Mouse (Mus musculus) midbrain, embryonic 11.5 days (tissue): ENCODE measurements around the gene Foxp1. TPM values are rescaled to one million over a fixed set of nuclear protein-coding genes. Genes with fewer than 3 reads are reported as not detected.

ENCODE experiments used
- ATAC-seq: fragments of 200-750 bp; cut with Nextera tagmentation; 2 replicates; pipeline ENCODE4 v1.8.0; 2017; ENCODE audit warnings: moderate TSS enrichment, moderate library complexity; ENCODE audit not compliant: low FRiP score
- DNase-seq: peaks from one replicate; pipeline ENCODE4 v3.0.0; 2015; ENCODE audit warnings: low spot score; ENCODE audit errors: missing footprints
- H3K27ac ChIP-seq: fragments of 300-500 bp; sonication (generic); 2 replicates; pipeline ENCODE4 v1.5.1; 2014; ENCODE audit warnings: low read depth, low read length
- H3K27me3 ChIP-seq: fragments of 300-500 bp; sonication (generic); 2 replicates; pipeline ENCODE4 v1.6.1; 2014; ENCODE audit warnings: mild to moderate bottlenecking, low read length, moderate library complexity, mixed read lengths; ENCODE audit not compliant: control insufficient read depth, insufficient read depth
- H3K36me3 ChIP-seq: fragments of 300-500 bp; sonication (generic); 2 replicates; pipeline ENCODE4 v1.6.1; 2014; ENCODE audit warnings: mild to moderate bottlenecking, low read length, moderate library complexity, mixed read lengths; ENCODE audit not compliant: control insufficient read depth, insufficient read depth
- H3K4me1 ChIP-seq: fragments of 300-500 bp; sonication (generic); 2 replicates; pipeline ENCODE4 v1.6.1; 2014; ENCODE audit warnings: low read length; ENCODE audit not compliant: control insufficient read depth, insufficient read depth
- H3K4me2 ChIP-seq: fragments of 300-500 bp; sonication (generic); 2 replicates; pipeline ENCODE4 v1.6.1; 2014; ENCODE audit warnings: mild to moderate bottlenecking, moderate library complexity
- H3K4me3 ChIP-seq: fragments of 300-500 bp; sonication (generic); 2 replicates; pipeline ENCODE4 v1.5.1; 2014; ENCODE audit warnings: low read depth, low read length
- H3K9ac ChIP-seq: fragments of 300-500 bp; sonication (generic); 2 replicates; pipeline ENCODE4 v1.6.1; 2014; ENCODE audit warnings: low read length
- H3K9me3 ChIP-seq: fragments of 300-500 bp; sonication (generic); 2 replicates; pipeline ENCODE4 v1.6.1; 2016; ENCODE audit warnings: low read length; ENCODE audit not compliant: control insufficient read depth
- WGBS: fragments of 180-500 bp; shearing (Covaris S2); extraction: QIAGEN DNeasy Blood & Tissue Kit; methylation state at CpG from one replicate; pipeline ENCODE4 v1.1.7; 2014; 5-methylcytosine and 5-hydroxymethylcytosine counted together
- polyA plus RNA-seq: library from polyadenylated mRNA; unstranded; fragments of >200 nt; fragmentation: Nextera tagmentation; extraction: Ambion mirVana; gene quantifications from 2 replicates; pipeline ENCODE4 v1.2.1, GENCODE M21; 2014

Gene Foxp1
- polyA plus RNA-seq, 1 experiment from 2014 or later: 86.2 TPM

DNA sequence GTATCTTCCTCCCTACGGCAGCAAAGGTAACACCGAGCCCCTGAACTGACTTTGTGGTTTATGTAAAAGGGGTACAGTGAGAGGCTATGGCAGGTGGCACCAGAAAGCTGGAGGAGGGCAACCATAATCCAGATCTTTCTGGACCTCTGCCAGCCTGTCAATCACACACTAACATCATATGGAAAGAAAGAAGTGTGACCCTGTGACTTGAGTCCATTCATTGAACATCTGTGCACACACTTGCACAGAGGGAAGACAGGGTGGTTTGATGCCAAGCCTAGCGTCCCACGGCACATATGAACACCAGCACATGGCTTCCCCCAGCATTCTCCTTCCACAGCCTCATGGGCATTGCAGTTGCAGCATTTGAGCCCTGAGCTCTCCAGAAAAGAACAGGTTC is 58.1 kb downstream of the Foxp1 start:
- WGBS: 92% methylated on average over 4 of the region's 4 CpGs

DNA sequence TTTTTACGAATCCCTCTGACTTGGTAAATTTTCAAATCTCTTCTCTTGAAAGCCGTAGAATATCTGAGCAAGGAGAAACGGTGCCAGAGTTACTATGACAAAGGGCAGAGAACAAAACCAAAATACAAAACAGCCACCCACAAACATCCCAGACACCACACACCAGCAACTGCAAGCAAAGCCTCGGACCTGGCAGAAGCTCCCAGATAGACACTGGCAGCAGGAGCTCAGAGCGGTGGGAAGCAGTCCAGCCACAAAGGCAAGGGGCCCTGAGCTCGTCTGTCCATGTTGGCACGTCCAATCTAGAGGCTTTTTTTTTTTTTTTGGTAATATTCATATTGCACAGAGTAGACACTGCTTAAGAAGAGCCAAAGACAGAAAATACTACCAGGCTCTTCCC is 58.6 kb downstream of the Foxp1 start:
- H3K27me3 ChIP-seq: no peaks in the 10 kb centered on the region
- 91% methylated on average over 7 of the region's 7 CpGs for WGBS
- H3K27ac ChIP-seq: no peak overlapping the region
- peaks cover 3% of the 10 kb centered on the region; the same call in 1 of the 2 replicates for H3K4me1 ChIP-seq
- no peak overlapping the region for H3K4me3 ChIP-seq
- no peak overlapping the region for H3K4me2 ChIP-seq
- no peak overlapping the region for H3K9ac ChIP-seq
- H3K36me3 ChIP-seq: no peaks in the 10 kb centered on the region
- ATAC-seq: no peak
- DNase-seq: no peak
- H3K9me3 ChIP-seq: no peaks in the 10 kb centered on the region

More for the DNA sequence above, 58.1 kb downstream of the Foxp1 start:
- Histone ChIP-seq H3K9ac (no peak overlapping the region), H3K27me3 (no peaks in the 10 kb centered on the region), H3K4me2 (no peak overlapping the region), H3K4me3 (no peak overlapping the region), H3K4me1 (peaks cover 3% of the 10 kb centered on the region; the same call in 1 of the 2 replicates), H3K36me3 (no peaks in the 10 kb centered on the region), H3K27ac (no peak overlapping the region), H3K9me3 (no peaks in the 10 kb centered on the region)
- DNase-seq: no peak
- ATAC-seq: no peak

DNA sequence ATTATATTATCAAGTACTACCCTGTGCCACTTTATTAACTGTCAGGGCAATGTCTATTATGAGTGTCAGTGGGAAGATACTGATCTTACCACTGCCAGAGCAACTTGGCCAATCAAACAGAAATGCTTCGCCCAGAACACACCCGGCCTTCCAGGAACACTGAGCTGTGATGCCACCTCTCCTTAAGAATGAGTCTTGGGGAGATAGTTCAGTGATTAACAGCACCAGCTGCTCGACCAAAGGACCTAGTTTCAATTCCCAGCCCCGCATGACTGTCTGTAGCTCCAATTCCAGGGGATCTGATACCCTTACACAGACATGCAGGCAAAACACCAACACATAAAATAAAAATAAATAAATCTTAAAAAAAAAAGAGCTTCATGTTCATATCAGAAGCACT is 63.7 kb downstream of the Foxp1 start:
- DNase-seq: no peak
- Histone ChIP-seq H3K4me3 (no peak overlapping the region), H3K27me3 (no peaks in the 10 kb centered on the region), H3K4me2 (no peak overlapping the region), H3K27ac (no peak overlapping the region), H3K4me1 (no peaks in the 10 kb centered on the region), H3K9ac (no peak overlapping the region), H3K36me3 (no peaks in the 10 kb centered on the region), H3K9me3 (no peaks in the 10 kb centered on the region)
- no peak for ATAC-seq
- WGBS: 91% methylated on average over 4 of the region's 4 CpGs

DNA sequence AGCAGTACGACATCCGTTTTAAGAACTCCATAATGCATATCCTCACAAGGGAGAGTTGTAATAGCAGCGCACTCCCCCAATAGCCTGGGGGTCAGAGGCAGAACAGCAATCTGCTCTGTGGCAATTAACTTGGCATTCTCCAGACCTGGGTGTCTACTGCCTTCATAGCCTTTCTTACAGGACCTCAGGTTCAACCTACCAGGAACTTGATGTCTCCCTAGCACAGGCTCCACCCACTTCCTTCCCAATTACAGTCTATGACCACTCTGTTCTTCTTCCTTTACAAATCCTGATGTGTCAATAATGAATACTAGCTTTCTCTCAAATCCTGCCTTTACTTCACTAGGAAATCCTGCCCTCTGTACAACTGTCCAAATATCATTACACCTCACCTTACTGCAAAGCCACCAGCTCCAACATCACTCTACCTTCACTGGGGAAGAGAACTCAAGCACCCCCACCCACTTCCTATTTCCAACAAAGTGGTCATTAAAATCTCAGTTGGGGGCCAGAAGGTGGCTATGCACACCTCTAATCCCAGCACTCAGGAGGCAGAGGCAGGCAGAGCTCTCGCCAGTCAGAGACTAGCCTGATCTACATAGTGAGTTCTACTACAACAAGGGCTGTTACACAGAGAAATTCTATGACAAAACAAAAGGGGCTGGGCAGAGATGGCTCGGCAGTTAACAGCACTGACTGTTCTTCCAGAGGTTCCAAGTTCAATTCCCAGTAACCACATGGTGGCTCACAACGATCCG is 68.6 kb downstream of the Foxp1 start:
- Histone ChIP-seq H3K9me3 (no peaks in the 10 kb centered on the region), H3K4me1 (peaks cover 3% of the 10 kb centered on the region), H3K36me3 (no peaks in the 10 kb centered on the region), H3K4me2 (no peak overlapping the region), H3K27ac (no peak overlapping the region), H3K27me3 (no peaks in the 10 kb centered on the region), H3K4me3 (no peak overlapping the region), H3K9ac (no peak overlapping the region)
- no peak for DNase-seq
- 92% methylated on average over 7 of the region's 7 CpGs for WGBS
- ATAC-seq: no peak

DNA sequence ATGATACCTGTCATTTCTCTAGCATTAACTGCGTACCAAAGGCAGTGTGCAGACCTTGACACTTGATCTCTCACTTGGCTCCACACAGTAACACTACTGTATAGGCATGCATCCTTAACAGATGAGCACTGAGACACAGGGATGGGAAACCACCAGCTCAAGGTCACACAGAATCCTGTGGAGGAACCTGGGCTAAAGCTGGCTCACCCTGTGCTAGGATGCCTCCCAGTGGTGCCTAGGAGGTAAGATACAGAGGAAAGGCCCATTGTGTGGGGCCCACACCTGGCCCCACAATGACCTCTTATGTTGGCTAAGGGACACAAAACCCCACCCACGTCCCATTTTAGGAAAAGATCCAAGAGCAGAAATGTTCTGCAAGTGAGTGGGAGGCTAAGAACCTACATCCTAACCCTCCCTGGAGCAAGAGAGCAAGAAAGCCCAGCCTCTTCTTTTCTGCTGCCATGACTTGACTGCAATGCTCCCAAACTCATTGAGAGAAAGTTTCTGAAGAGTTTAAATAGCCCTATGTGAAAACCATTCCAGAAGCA is 69.8 kb downstream of the Foxp1 start:
- 61% methylated on average over 2 of the region's 2 CpGs for WGBS
- no peak for DNase-seq
- no peak overlapping the region for H3K9ac ChIP-seq

DNA sequence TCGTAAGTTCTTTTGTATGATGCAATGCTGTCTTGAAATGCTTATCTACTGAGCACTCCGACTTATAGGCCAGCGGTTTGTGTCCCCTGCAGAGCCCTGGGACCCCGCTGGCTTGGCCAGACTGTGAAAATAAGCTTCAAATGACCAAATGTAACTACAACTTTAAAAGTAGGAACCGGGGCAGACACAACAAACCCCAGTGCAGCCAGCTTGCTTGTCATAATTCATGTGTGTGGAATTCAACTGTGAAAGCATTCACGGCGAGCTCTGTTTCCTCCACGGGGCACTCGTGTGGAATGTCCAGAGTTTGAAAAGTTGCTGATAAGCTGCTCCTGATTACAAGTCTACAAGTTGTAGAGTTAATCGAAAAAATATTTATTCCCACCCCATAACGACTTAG is 71.0 kb downstream of the Foxp1 start:
- Histone ChIP-seq H3K4me2 (no peak overlapping the region), H3K27me3 (no peaks in the 10 kb centered on the region), H3K4me3 (no peak overlapping the region), H3K36me3 (no peaks in the 10 kb centered on the region), H3K9ac (no peak overlapping the region), H3K4me1 (peaks cover 3% of the 10 kb centered on the region), H3K27ac (no peak overlapping the region), H3K9me3 (no peaks in the 10 kb centered on the region)
- DNase-seq (no peak), ATAC-seq (no peak)
- 58% methylated on average over 11 of the region's 11 CpGs for WGBS

More for the DNA sequence above, 69.8 kb downstream of the Foxp1 start:
- H3K4me3 ChIP-seq: no peak overlapping the region
- no peaks in the 10 kb centered on the region for H3K9me3 ChIP-seq
- H3K4me1 ChIP-seq: peaks cover 3% of the 10 kb centered on the region
- no peaks in the 10 kb centered on the region for H3K36me3 ChIP-seq
- ATAC-seq: no peak
- H3K27ac ChIP-seq: no peak overlapping the region
- no peaks in the 10 kb centered on the region for H3K27me3 ChIP-seq
- H3K4me2 ChIP-seq: no peak overlapping the region

DNA sequence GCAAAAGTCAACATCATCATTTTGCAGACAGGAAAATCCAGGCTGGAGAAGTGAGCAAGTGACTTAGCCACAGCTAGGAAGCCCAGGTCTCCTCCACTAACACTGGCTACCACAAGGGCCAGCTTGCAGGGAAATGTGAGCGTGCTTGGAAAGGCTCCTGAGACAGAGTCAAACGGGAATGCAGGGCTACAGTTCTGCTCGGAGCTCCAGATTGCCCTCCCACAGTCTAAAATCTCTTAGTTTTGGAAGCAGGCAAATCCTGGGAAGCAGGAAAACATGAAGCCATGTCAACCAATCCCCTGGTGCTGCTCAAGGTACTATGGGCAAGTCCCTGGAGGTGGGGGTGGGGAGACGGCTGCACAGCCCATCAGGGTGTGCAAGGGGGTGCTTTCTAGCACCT is 75.1 kb downstream of the Foxp1 start:
- 86% methylated on average over 4 of the region's 4 CpGs for WGBS
- DNase-seq (no peak), ATAC-seq (no peak)
- H3K4me2 ChIP-seq: no peak overlapping the region
- no peak overlapping the region for H3K9ac ChIP-seq
- H3K27me3 ChIP-seq: no peaks in the 10 kb centered on the region
- no peaks in the 10 kb centered on the region for H3K36me3 ChIP-seq
- H3K27ac ChIP-seq: no peak overlapping the region
- H3K4me3 ChIP-seq: no peak overlapping the region
- H3K4me1 ChIP-seq: peaks cover 3% of the 10 kb centered on the region
- H3K9me3 ChIP-seq: no peaks in the 10 kb centered on the region

DNA sequence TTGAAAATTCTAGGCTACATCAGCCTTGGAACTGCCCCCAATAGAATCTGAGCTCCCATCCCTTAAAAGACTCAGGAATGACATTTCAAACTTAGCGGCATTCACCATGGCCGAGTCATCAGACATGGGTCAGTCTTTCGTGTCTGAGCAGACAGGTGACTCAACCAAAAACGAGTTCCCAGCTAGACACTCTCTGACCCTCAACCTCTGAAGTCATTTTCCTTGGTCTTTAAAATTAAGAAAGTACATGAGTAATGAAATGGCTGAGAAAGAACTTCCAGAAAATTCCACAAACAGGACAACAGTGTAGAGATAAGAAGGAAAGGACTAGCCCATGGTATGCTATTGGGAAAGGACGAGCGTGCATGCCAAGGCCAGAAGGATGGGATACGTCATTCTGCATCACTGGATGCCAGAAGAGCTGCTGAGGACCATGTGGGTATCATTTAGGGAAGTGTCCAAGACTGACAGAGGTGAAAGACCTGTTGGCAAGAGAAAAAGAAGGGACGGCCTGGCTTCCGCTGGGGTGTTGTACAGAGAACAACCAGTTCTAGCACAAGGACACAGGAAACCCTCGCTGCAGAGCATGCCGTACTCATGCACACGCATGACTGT is 75.6 kb downstream of the Foxp1 start:
- 95% methylated on average over 12 of the region's 12 CpGs for WGBS
- no peak for ATAC-seq
- H3K4me3 ChIP-seq: no peak overlapping the region
- H3K36me3 ChIP-seq: no peaks in the 10 kb centered on the region
- no peak overlapping the region for H3K9ac ChIP-seq
- no peak overlapping the region for H3K27ac ChIP-seq
- no peaks in the 10 kb centered on the region for H3K9me3 ChIP-seq
- no peak for DNase-seq
- H3K4me2 ChIP-seq: no peak overlapping the region
- H3K4me1 ChIP-seq: peaks cover 1% of the 10 kb centered on the region
- H3K27me3 ChIP-seq: no peaks in the 10 kb centered on the region

DNA sequence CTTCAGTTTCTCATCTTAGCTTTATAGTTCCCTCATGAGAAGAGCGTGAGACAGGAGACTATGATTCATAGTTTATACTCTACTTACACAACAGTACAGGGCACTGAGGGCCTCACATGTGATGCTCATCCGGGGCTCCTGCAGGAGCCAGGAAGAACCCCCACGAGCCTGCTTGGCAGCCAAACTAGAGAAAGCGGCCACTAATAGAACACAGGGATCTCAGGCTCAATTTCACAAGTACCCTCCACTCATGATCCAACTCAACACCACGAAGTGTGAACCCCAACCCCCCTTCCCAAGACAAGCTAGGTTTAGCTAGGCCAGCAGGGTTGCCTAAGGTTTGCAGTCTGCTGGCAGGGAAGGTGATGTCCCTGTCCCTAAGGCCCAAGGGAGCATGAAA is 79.1 kb downstream of the Foxp1 start:
- Histone ChIP-seq H3K4me1 (peaks cover 21% of the 10 kb centered on the region), H3K27ac (no peak overlapping the region), H3K27me3 (no peaks in the 10 kb centered on the region), H3K4me2 (no peak overlapping the region), H3K4me3 (no peak overlapping the region), H3K36me3 (no peaks in the 10 kb centered on the region), H3K9ac (no peak overlapping the region), H3K9me3 (no peaks in the 10 kb centered on the region)
- ATAC-seq (no peak), DNase-seq (no peak)
- 81% methylated on average over 5 of the region's 5 CpGs for WGBS
